Comparison of ENCODE assay signal across 23 mouse cellular contexts in the genomic region with DNA sequence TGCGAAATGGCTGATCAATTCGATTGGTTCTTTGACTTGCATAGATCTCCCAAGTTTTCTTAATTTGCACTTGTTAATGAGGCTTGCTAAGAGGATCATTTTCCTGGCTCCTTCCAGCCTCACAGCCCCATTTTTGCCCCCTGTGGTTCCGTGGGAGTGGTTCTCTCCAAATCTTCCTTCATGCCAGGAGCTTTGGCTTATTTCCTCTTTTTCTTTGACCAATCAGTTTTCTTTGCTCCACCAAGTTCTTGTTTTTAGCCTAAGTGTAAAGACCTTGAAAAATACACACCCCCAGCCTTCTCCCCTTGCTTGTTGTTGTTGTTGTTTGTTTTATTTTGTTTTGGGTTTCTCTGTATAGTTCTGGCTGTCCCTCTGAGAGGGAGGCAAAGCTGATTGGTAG.
DNase-seq lines count a peak whose midpoint lies in the region; ATAC-seq and TF ChIP-seq lines count a peak whose summit lies in the region.
"Had no signal": no experiment of that assay in that cellular context is flagged by ENCODE, and none has a peak within 500 bp of the region (broad histone marks: within the 10 kb centered on the region; RNA-seq: fewer than 3 reads in every experiment).

No protein-coding gene starts in this region.

- no peaks in the 10 kb centered on the region for H3K4me1 ChIP-seq in MEL (ENCODE audit: control insufficient read depth in 1 of 2, insufficient read depth in 2 of 2, low read length in 2 of 2)
- H3K4me1 ChIP-seq in midbrain, postnatal 0 days (ENCODE audit: insufficient read depth, low read length) = no peaks in the 10 kb centered on the region
- H3K4me1 ChIP-seq: embryonic facial prominence, embryonic 10.5 days; embryonic facial prominence, embryonic 12.5 days; forebrain, embryonic 15.5 days had no signal

- H3K9ac ChIP-seq in MEL (ENCODE audit: control insufficient read depth, low read depth, low read length, poor library complexity, severe bottlenecking) = no peak overlapping the region
- no peak overlapping the region for H3K9ac ChIP-seq in midbrain, postnatal 0 days (replicated peaks; ENCODE audit: low read length, poor library complexity, severe bottlenecking)
- H3K9ac ChIP-seq: embryonic facial prominence, embryonic 12.5 days; forebrain, embryonic 13.5 days; forebrain, embryonic 15.5 days; forebrain, postnatal 0 days had no signal

- WGBS in midbrain, postnatal 0 days = 95% methylated on average over 3 of the region's 3 CpGs

- no peaks in the 10 kb centered on the region for H3K27me3 ChIP-seq in MEL (ENCODE audit: control insufficient read depth in 1 of 2, insufficient read depth in 2 of 2, low read length in 2 of 2)
- no peaks in the 10 kb centered on the region for H3K27me3 ChIP-seq in midbrain, postnatal 0 days (ENCODE audit: insufficient read depth, low read length)
- H3K27me3 ChIP-seq: CH12.LX; embryonic facial prominence, embryonic 12.5 days; forebrain, embryonic 15.5 days had no signal

- peak; percentile 8 for DNase-seq in MEL (ENCODE audit: low read depth, low spot score)
- DNase-seq in frontal cortex, postnatal 14 days (ENCODE audit: low spot score in 2 of 2) = no peak
- DNase-seq in adrenal gland, postnatal 4 days (ENCODE audit: low spot score in 2 of 2) = no peak
- no peak for DNase-seq in midbrain, postnatal 0 days (ENCODE audit: low spot score)
- DNase-seq: adrenal gland, adult 2 months; adrenal gland, postnatal 10 days; adrenal gland, postnatal 25 days; B cell, adult 2 months; cerebellum, adult 11-12 months; cerebellum, adult 2 months; cerebellum, adult 9-11 months; cerebellum, postnatal 14 days; cerebellum, postnatal 36 days; forebrain, postnatal 0 days had no signal

- no peak overlapping the region for H3K4me3 ChIP-seq in MEL (ENCODE audit: control insufficient read depth in 1 of 2, insufficient read depth in 1 of 2, low read depth in 2 of 2, low read length in 2 of 2)
- H3K4me3 ChIP-seq in midbrain, postnatal 0 days (ENCODE audit: low read depth, low read length) = no peak overlapping the region
- H3K4me3 ChIP-seq: embryonic facial prominence, embryonic 10.5 days; embryonic facial prominence, embryonic 12.5 days; forebrain, embryonic 13.5 days; forebrain, embryonic 15.5 days had no signal

- TF ChIP-seq POLR2A in MEL (IDR thresholded peaks at IDR 0.05; ENCODE audit: control insufficient read depth in 1 of 2, insufficient read depth in 1 of 2, low read depth in 1 of 2, low read length in 2 of 2, poor library complexity in 1 of 2) = no peak

- H3K27ac ChIP-seq in MEL (ENCODE audit: control insufficient read depth, low read depth, low read length) = no peak overlapping the region
- no peak overlapping the region for H3K27ac ChIP-seq in midbrain, postnatal 0 days (ENCODE audit: low read depth, low read length)
- H3K27ac ChIP-seq: embryonic facial prominence, embryonic 10.5 days; embryonic facial prominence, embryonic 12.5 days; forebrain, embryonic 13.5 days; forebrain, embryonic 15.5 days had no signal

- no peak for TF ChIP-seq RAD21 in MEL (IDR thresholded peaks at IDR 0.05; ENCODE audit: low read depth, low read length)

- no peak for TF ChIP-seq EP300 in MEL (IDR thresholded peaks at IDR 0.05; ENCODE audit: low read depth in 1 of 2, low read length in 2 of 2)

- H3K9me3 ChIP-seq in MEL (replicated peaks; ENCODE audit: insufficient read depth, low read length) = no peaks in the 10 kb centered on the region
- no peaks in the 10 kb centered on the region for H3K9me3 ChIP-seq in midbrain, postnatal 0 days (ENCODE audit: low read length)
- H3K9me3 ChIP-seq: embryonic facial prominence, embryonic 10.5 days; embryonic facial prominence, embryonic 12.5 days; forebrain, embryonic 13.5 days; forebrain, embryonic 15.5 days; G1E had no signal

- no peaks in the 10 kb centered on the region for H3K36me3 ChIP-seq in MEL (ENCODE audit: control insufficient read depth in 1 of 2, insufficient read depth in 2 of 2, low read length in 2 of 2)
- H3K36me3 ChIP-seq in midbrain, postnatal 0 days (ENCODE audit: insufficient read depth, low read length) = no peaks in the 10 kb centered on the region
- H3K36me3 ChIP-seq: embryonic facial prominence, embryonic 10.5 days; embryonic facial prominence, embryonic 12.5 days; forebrain, embryonic 15.5 days; G1E had no signal

- H3K4me2 ChIP-seq in midbrain, postnatal 0 days (ENCODE audit: low read depth, low read length, poor library complexity, severe bottlenecking) = no peak overlapping the region
- H3K4me2 ChIP-seq: embryonic facial prominence, embryonic 12.5 days; forebrain, embryonic 13.5 days; forebrain, embryonic 15.5 days had no signal

- no peaks in the 10 kb centered on the region for H3K79me2 ChIP-seq in MEL (ENCODE audit: control insufficient read depth, insufficient read depth, low read length, poor library complexity)

- no peak for TF ChIP-seq CTCF in MEL (IDR thresholded peaks at IDR 0.05 in 2 of 3, conservative IDR thresholded peaks at IDR 0.05 in 1 of 3; ENCODE audit: control insufficient read depth in 1 of 3, insufficient read depth in 1 of 3, low read depth in 2 of 3, low read length in 3 of 3, poor library complexity in 1 of 3, severe bottlenecking in 1 of 3)
- TF ChIP-seq CTCF in midbrain, postnatal 0 days (IDR thresholded peaks at IDR 0.05) = no peak

- peak; percentile 82 for ATAC-seq in granulocyte monocyte progenitor cell, adult 5-6 weeks (replicated peaks; ENCODE audit: poor library complexity, severe bottlenecking)
- peak; percentile 58 for ATAC-seq in megakaryocyte, adult 5-6 weeks (ENCODE audit: poor library complexity, severe bottlenecking)
- ATAC-seq in midbrain, postnatal 0 days (ENCODE audit: low FRiP score) = no peak
- ATAC-seq: CD4-positive, CD25-positive, alpha-beta regulatory T cell, adult 4 months; forebrain, embryonic 13.5 days; forebrain, embryonic 15.5 days; forebrain, postnatal 0 days had no signal

TF ChIP-seq in MEL, 35 proteins besides CTCF, POLR2A, EP300 and RAD21:
- TF ChIP-seq MEF2A (IDR thresholded peaks at IDR 0.05; ENCODE audit: extremely low read depth, insufficient replicate concordance, low read depth, low read length, poor library complexity, severe bottlenecking) (no peak), POLR2AphosphoS2 (IDR thresholded peaks at IDR 0.05; ENCODE audit: low read length) (no peak), ZKSCAN1 (IDR thresholded peaks at IDR 0.05; ENCODE audit: low read depth, low read length) (no peak), ZNF384 (IDR thresholded peaks at IDR 0.05; ENCODE audit: low read depth, low read length) (no peak), ZC3H11A (IDR thresholded peaks at IDR 0.05; ENCODE audit: low read depth, low read length) (no peak), KAT2A (conservative IDR thresholded peaks at IDR 0.05; ENCODE audit: low read depth, low read length) (no peak), CHD1 (IDR thresholded peaks at IDR 0.05; ENCODE audit: low read depth, low read length) (no peak), SMC3 (IDR thresholded peaks at IDR 0.05; ENCODE audit: low read depth, low read length) (no peak), MAZ (IDR thresholded peaks at IDR 0.05; ENCODE audit: low read depth, low read length) (no peak), TAL1 (IDR thresholded peaks at IDR 0.05; ENCODE audit: low read length) (no peak), UBTF (IDR thresholded peaks at IDR 0.05; ENCODE audit: borderline replicate concordance, insufficient read depth, low read depth, low read length) (no peak), CHD2 (IDR thresholded peaks at IDR 0.05; ENCODE audit: low read length) (no peak), NELFE (IDR thresholded peaks at IDR 0.05; ENCODE audit: low read depth, low read length) (no peak)
